Mouse (Mus musculus): ENCODE results near the gene Tex261.
A peak's percentile ranks its signal among the peaks of the same experiment; 100 is the strongest.
"Not testable (repeated sequence)": the region's sequence is repeated elsewhere in the genome, so short reads cannot be mapped to it uniquely, and the experiment has no call there.

The Tex261 gene

DNA sequence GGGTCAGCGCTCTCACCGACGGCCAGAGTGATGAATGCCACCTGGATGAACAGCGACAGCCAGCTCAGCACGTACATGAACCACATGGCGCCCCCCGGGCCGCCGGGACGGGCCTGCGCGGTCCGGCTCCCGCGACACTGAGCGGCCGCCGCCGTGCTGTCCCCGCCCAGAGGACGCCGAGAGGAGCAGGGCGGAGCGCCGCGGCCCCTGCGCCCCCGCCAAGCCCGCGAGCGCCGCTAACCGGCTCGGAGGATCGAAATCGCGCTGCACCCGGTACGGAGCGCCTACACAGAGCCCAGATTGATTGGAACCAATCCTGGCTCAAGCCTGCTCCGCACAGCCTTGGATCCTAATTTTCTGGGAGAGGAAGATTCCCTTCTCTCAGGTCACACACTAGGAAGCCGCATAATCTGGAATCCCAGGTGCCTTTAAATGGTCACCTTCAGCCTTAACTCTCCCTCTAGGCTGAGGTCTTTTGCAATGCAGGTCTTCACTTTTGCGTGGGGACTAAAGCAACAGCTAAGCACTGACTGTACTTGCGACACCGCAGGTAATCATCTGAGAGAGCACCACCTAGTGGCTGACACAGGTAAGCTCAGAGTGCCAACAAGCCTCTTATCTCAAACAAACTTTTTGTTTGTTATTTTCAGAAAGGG is at the start of gene Tex261:
Gene Tex261 (minus strand): TSS at position 176 of the 656 bp plus-strand sequence.
- DNase-seq: peak; percentile 89

DNA sequence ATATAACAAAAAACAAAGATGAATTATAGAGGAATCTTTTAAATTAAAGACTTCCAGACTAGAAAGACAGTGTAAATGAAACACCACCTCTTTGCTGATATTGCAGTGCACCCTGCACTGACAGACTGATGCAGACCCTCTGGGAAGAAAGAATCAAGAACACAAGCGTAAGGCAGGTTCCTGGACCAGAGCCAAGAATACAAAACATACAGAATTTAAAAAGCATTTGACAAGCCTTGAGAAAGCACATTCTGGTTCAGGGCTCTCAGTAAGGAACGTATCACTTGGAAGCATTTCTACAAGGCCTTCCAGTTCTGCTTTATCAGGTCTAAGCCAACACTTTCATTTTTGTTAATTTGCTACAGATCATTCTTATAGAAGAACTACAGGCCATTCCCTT is 46.2 kb upstream of the Tex261 start:
- DNase-seq: no peak

DNA sequence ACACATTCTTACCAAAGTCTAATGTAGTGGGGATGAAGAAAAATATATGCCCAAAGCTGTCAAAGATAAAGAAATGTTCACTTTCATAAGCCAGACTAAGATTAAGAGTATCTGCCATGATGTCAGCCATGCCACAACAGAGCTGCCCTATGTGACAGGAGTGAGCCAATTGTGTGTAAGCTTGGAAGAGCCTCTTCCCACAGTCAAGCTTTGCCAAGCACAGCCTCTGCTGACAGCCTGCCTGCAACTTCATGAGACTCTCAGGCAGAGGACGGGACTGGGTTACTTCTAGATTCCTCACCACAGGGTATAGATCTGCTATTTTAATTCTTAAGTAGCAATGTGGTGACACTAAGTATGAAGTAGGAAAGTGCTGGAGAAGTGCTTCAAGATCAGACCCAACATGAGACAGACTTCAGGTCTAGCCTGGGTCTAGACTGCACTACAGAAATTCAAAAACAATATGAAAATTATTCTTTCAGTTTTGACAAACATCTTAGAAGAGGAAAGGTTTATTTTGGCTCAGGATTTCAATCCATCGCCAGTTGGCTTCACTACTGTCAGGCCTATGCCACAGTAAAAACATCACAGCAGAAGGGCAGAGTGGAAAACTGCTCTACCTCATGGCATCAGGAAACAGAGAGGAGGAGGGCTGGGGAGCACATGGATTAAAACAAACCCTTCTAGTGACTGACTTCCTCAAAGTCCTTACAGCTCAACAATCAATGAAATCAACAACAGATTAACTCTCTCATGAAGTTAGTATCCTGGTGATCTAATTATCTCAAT is 45.3 kb upstream of the Tex261 start:
- DNase-seq: no peak

DNA sequence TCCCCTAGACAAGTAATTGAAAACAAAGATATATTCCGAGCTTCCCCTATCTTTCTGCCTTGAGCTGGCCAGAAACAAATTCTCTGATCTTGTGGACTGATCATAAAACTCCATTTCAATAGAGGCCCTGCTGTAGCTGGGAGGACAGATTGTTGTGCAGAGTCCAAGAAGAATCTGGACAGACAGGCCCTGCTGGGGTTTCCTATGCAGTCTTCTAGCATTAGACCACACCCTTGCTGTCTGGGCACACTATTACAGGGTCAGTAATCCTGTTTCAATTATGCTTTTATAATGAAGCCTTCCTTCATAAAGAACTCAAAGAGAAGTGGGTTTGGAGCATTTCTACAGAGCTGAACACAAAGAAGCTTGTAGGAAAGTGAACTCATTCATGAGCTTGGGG is 43.4 kb upstream of the Tex261 start:
- DNase-seq: no peak

DNA sequence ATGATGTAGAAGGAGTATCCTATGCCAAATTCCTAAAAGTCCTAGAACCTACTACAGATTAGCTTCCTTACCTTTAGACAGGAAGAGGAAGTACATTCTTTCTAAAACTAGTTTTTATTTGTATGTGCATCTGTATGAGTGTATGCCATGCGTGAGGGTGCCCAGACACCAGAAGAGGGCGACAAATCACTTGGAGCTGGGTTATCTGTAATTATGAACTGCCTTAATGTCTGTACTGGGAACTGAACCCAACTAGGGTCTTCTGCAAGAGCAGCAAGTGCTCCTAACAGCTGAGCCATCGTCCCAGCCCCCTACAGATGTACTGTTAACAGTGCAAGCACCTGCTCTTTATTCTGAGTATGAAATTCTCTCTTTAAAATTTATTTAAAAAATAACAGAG is 40.2 kb upstream of the Tex261 start:
- DNase-seq: no peak

DNA sequence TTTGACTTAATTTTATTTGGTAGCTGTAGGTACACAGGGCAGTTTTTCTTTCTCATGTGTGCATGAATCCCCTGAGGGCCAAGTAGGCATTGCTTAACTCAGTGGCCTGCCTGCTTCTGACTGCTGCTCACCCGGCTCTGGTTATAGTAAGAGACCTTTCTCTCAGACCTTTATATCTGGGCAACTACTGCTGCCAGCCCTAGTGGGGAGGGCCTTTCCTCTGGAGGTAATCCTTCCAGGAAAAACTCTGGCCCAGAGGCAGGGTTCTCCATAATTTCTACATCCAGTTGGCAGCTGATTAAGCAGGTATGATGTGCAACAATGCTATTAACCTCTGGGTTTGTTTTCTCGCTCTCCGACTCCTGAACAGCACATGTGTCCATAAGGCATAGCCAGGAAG is 27.2 kb upstream of the Tex261 start:
- DNase-seq: no peak

DNA sequence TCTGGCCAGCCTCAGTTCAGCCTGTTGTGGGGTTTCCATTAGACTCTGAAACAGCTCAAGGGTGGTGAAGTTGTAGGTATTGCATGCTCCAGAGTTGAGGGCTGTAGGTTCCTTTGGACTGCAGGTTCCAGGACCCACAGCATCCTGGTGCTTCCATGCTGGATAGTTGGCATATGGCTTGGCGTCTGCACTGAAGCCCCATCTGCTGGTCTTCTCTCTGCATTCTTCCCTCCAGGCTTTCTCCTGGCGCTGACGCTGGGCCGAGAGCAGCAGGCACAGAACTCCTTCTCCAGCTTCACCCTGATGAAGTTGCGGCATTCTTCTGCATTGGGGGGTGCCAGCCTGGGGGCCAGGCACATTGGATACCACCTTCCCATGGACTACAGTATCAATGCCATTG is 26.4 kb upstream of the Tex261 start:
- DNase-seq: peak; percentile 25

DNA sequence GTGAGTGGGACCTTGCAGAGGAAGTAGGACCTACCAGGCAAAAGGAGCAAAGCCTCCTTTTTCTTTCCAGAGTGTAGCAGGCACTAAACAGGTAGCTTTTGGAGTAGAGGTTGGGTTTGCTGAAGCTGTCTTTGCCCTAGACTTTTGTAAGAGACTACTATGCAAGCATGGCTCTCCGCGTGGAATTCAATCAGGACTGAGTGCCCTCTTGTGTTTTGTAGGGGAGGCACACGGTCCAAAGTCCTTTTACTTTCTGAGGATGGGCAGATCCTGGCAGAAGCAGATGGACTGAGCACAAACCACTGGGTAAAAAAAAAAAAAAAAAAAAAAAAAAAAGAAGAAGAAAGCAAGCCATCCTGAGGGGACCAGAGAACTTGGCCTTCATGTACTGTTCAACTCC is 21.1 kb upstream of the Tex261 start:
- DNase-seq: no peak

DNA sequence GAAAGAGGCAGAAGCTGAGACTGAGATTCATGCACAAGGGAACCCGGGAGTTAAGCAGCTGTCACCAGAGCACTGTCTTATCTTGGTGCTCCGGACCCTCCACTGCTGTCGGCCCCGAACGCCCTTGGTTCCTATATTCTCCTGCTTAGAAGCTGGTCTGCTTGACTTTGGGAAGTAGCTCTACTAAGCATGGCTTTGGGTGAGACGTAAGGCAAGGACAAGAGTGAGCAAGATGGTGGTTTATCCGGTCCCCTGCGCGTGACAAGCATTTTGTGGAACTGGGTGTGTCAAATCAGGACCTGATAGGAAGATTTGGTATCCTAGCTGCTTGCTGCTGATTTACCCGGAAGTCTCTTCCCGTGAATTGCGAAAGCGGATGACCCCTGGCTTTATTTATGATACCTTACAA is 19.9 kb upstream of the Tex261 start:
- DNase-seq: no peak

DNA sequence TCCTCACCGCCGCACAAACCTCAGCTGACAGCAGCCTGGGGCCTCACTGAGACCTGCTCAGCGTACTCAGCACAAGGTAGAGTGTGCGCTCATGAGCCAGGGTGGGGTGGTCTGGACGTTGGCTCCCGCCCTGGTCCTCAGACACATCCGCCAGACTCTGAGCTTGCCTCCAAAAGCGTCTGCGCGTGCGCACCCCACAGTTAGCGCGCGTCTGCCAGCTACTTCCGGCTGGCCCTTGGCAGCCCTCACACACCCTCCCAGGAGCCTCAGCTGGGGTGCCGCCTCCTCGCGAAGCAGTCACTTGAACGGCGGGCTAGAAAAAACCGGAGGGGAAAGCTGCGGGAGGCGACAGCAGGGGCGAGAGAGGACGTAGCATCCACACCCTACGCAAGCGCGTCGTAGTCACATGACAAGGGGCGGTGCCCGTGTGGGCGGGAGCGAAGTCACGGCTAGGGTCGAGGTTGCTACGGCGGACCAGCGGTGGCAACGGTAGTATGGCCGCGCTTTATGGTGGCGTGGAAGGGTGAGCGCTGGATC is 19.2 kb upstream of the Tex261 start, which contains the start of gene Nagk:
Gene Nagk (plus strand): TSS at position 223 of the 537 bp plus-strand sequence.
- DNase-seq: peak; percentile 91

DNA sequence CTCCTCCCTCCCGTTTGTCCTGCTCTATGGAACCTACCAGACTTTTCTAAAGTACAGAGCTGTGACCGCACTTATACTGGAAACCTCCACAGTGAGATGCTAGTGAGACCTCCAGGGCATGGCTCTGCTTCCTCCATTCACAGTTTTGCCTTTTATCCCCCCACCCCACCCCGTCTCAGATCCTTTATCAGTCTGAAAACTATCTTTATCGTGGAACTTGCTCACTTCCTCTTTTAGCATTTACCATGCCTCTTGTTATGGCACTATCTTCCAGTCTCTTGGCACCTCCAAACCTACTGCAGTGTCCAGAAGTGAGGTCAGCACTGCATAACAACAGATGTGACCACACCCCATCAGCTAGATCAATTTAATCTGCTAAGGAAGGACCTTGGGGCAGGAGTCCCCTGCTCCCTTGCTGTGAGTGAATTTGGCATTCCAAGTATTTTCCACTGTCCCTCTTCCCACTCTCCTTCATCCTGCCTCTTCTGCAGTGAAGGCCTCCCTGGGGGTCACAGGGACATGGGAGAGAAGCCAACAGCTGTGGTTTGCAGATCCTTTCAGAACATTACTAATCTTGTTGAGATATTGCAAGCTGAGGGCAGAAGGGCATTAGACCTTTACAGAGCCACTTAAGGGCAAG is 15.8 kb upstream of the Tex261 start:
- DNase-seq: no peak

DNA sequence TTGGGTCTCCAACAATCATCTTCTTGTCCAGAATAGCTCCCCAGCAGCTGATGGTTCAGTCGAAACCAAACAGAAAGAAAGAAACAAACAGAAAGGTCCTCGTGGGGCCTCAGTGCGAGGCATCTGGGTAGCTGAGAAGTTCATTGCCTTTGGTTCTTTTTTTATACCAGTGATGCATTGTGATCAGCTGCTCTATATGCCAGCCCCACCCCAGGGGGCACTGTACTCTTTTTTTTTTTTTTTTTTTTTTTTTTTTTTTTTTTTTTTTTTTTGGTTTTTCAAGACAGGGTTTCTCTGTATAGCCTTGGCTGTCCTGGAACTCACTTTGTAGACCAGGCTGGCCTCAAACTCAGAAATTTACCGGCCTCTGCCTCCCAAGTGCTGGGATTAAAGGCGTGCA is 14.9 kb upstream of the Tex261 start:
- not testable (repeated sequence) for DNase-seq

DNA sequence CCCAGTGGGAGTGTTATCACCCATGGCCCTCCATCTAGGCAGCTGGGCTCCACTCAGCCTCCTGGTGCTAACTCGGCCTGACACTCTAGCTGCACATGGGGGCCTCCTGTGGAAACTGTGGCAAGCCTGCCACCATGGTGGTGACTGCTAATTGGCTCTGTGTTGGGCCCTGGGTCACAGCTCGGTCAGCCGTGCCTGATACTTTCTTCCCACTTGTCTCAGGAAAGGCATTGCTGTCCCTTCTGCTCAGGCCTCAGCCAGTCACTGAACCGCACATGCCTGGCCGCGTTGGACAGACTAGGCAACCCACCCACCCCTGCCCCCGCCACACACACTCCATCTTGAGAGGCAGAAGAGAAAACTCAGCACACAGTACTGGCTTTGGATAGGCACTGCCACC is 12.9 kb upstream of the Tex261 start:
- no peak for DNase-seq

DNA sequence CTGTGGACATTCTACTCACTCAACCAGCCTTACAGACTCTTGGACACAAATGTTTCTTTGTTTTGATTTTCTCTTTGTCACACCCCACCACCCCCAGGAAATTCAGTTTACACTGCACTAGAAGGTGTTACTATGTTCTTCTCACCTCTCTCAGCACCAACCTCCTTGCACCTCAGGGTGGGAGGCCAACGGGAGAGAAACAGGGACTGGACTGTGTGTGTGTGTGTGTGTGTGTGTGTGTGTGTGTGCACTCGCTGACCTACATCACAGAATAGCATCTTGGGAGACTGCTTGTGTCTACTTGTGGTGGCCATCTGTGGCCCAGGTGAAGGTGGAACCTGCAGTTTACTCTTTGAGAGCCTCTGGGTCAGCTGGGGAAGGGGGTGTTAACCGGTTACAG is 10.8 kb upstream of the Tex261 start:
- no peak for DNase-seq

DNA sequence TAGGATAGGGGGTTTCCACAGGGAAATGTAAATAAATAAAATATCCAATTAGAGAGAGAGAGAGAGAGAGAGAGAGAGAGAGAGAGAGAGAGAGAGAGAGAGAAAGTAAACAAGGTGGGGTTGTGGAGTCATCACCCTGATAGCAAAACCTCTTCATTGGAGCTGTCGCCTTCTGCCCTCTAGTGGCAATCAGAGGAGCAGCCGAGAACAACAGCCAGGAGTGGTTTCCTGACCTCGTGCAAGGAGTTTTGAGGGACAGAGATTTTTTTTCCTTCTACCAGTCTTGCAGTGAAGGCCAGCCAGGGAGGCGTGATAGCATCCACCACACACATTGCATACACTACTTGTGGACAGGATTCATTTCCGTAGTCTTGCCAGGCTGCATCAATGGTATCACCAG is 3.4 kb upstream of the Tex261 start:
- peak; percentile 27 for DNase-seq

DNA sequence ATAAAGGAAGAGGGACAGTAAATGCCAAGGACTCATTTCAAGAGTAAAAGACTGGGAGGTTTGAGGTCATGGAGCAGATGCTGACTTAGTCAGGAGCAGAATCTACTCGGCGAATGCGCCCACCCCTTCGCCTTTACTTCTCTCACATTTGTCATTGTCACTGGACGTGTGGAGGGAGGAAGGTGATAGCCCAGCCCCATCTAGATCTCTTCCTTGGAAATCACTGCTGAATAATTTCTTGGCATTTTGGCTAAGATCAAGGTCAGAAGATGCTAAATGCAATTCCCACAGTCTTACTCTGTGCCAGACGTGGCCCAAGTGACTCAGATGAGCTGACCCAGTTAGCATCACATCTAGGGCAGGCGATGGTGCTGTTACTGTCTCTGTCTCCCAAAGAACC is 2.7 kb upstream of the Tex261 start:
- DNase-seq: no peak

DNA sequence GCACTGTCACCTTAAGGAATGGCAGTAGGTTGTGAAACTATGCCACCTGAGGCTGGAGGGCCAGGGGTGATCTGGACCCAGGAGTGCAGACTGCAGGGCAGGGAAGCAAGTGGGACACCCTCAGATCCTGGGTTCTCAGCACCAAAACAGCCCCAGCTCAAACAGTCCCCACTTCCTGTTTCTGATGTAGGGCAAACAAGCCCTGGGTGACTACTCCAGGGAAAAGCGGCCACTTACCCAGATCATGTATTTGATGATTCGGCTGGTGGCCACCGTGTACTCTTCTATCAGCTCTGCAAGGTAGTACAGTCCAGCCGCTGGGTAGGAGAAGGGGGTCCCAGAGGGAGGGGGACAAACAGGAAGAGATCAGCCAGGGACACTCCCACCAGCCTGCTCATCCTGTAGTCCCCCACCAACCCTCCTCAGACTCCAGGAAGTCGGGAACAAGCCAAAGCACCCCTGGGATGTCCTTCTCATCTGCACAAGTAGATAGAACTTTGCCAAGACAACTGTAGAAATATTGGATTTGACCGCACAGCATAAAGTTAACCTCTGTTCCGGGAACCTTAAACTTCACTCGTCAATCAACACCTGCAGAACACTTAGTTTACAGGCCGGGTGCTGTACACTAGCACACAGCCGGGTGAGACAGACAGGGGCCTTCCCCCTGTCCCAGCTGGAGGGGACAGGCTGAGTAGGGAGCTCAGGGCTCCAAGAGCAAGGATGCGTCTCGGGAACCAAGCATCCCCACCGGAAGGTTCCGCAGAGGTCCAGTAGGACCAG is 641 bp downstream of the Tex261 start:
- DNase-seq: peak; percentile 24

DNA sequence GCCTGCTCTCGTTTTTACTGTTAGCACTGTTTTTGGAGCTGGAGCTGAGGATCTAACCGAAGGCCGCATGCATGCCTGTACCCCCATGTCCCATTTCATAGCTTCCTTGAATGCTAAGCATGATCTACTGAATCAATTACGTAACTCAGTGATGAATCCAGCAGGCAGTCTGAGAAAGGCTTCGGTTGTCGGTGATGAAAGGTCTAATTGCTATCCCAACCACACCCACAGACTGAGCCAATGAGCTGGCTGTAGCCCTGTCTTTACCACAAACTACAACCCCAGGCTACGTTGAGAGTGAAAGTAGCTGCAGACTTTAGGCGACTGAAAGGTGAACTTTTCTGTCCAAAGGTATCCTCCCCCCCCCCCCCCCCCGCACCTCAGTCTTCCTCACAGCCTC is 1.5 kb downstream of the Tex261 start:
- no peak for DNase-seq

DNA sequence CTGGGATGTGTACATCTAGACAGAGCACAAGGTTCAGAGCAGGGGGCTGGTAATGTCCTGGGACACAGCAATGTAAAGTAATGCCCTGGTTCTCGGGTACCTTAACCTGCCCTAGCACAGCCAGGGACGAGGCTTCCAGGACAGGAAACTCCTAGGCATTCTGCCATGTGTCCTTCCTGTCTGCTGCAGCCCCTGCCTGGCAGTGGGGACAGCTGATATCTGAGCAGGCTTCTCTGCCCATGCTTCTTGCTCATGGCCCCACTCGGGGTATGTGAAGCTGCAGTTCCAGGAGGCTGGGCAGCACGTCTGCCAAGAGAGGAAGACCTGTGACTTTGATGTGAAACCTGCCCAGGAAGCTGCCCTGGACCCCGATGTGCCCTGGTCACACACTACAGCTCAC is 7.1 kb downstream of the Tex261 start:
- DNase-seq: no peak

DNA sequence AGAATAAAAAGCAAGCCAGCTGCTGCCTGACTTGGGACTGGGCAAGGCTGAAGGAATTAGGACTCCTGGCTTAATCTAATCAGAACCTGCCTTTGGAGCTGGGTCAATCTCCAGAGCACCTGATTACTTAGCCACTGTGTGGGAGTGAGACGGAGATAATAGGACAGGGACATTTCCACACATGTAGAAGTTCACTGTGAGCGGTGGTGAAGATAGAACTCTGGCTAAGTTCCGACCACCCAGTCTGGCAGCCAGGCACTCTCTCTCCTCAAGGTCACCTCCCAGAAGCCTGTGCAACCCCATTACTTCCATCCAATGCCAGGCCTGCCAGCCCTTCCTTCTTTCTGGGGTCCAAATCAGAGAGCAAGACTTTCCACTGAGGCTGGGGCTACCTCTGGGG is 8.6 kb downstream of the Tex261 start:
- no peak for DNase-seq

DNA sequence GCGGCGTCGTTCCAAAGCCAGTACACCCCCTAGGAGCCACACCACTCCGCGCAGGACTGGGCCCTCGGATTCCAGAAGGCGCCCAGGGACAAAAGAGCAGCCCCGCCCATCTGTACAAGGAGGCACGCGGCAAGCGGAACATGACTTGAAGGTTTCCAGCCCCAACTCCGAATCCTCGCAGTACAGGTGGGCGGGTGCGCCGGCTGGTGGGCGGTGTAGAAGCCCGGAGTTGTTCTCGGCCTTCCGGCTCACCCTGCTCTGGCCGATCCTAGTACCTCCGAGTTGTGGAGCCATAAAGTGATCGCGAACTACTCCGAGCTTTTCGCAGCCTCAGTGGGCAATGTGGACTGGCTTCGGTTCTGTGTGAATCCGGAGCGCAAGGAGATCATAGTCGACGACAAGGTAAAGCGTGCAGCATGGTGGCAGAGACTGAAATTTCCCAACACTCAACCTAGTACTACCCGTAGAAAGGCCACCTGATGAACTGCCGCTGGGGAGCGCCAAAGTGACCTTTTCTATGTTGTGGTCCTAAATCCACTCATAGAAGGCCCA is 12.7 kb downstream of the Tex261 start:
- DNase-seq: no peak

DNA sequence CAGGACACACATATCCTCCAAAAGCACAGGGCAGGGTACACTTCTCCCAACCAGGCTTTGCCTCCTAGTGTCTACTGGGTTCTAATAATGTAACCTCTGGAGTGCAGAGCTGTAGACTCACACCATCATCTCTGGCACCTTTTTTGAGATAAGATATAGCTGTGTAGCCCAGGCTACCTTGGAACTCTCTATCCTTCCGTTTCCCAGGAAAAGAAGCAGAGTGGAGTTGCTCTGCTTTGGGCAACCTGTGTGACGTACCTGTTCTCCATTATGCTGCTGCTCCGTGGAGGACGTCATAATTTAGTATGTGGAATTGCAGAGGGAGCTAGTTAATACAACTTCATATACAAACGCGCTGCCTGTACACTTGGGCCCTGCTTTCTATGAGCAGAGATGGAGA is 13.3 kb downstream of the Tex261 start, which contains the start of gene Ankrd53:
Gene Ankrd53 (plus strand): TSS at position 301 of the 400 bp plus-strand sequence.
- DNase-seq: no peak

DNA sequence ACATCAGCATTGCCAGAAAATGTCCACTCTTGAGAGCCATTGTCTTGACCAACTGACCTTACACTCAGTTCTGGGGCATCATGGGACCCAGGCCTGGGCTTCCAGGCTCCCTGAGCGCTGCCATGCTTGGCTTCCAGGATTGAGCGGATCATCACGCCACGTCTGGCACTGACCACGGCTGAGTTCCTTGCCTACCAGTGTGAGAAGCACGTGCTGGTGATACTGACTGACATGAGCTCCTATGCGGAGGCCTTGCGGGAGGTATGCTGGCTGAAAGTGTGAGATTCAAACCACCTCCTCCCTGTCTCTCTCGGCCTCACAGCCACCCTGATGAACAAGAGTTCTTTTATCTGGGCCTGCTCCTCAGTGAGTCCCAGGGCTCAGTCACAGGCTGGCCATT is 19.6 kb downstream of the Tex261 start:
- DNase-seq: no peak
